Mouse (Mus musculus): Measurements from ENCODE around the gene Arid1a.

The Arid1a gene

GRCm38 (mm10) chr4:133735282-133735681, 21.3 kb downstream of the Arid1a start:
- DNase-seq (ENCODE audit: inconsistent age in 2 of 2, low spot score in 1 of 2) = no peak

- no peak for DNase-seq (ENCODE audit: inconsistent age in 2 of 2, low spot score in 1 of 2)
Observed at GRCm38 (mm10) chr4:133730122-133730521, 26.4 kb downstream of the Arid1a start.

DNA sequence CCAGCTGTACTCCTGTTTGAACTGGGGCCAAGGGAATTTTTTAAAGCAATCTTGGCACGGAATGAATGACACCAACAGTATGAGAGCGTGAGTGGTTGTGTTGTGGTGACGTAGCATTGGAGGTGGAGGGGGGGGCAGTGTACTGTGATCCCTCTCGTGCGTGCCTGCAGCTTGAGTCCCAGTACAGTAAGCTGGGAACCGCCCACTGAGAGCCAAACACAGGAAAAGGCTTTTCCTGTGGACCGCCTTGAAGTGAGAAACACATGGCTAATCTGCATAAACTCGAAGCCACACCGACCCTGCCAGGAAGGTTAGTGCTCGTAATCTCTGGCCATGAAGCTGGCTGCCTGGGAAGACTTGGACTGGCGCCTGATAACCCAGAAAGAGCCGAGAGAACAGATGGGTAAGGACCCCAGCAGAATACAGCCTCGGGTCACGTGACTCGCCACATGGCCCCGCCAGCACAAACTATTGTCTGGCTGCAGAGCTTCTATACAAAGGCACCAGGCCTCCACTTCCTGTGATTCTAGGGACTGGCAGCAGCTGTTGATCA, 27.0 kb downstream of the Arid1a start:
- peak; percentile 84 to 94 for DNase-seq (ENCODE audit: inconsistent age in 2 of 2, low spot score in 1 of 2)

- no peak for DNase-seq (ENCODE audit: inconsistent age in 2 of 2, low spot score in 1 of 2)
Observed at GRCm38 (mm10) chr4:133729007-133729406, 27.6 kb downstream of the Arid1a start.

GRCm38 (mm10) chr4:133728256-133728655, 28.3 kb downstream of the Arid1a start:
- no peak for DNase-seq (ENCODE audit: inconsistent age in 2 of 2, low spot score in 1 of 2)

GRCm38 (mm10) chr4:133725706-133726105, 30.9 kb downstream of the Arid1a start:
- no peak for DNase-seq (ENCODE audit: inconsistent age in 2 of 2, low spot score in 1 of 2)

DNA sequence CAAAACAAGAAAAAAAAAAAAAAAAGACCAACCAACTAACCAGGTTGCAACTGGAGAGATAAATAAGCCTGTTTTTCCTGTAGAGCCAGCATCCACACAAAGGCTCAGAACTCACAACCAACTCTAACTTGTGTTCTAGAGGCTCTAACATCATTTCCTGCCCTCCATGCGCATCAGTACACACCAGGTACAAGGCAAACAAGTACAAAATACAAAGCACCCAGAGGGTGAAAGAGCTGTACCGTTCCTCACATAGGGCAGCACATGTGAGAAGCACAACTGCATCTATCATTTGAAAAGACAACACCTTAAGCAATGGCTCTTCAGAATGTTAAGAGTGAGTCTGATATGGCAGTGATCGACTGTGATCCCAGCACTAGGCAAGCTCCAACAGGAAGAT, 36.8 kb downstream of the Arid1a start:
- no peak for DNase-seq (ENCODE audit: inconsistent age in 2 of 2, low spot score in 1 of 2)

DNA sequence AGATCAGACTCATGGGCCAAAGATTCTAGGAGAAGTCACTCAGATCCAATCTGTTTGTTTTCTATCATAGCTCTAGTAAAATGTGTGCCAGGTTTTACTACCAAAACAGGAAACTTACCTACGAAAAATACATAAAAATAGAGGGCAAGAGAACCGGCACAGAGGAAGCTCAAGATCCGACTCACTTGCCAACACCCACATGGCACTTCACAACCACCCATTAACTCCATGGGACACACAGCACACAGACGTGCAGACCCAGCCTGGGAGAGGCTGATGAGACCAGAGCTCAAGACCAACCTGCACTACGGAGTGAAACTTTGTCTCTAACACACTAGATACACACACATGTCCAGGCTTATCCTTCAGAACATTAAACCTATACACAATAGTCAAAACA, 43.8 kb downstream of the Arid1a start:
- no peak for DNase-seq (ENCODE audit: inconsistent age in 2 of 2, low spot score in 1 of 2)

DNA sequence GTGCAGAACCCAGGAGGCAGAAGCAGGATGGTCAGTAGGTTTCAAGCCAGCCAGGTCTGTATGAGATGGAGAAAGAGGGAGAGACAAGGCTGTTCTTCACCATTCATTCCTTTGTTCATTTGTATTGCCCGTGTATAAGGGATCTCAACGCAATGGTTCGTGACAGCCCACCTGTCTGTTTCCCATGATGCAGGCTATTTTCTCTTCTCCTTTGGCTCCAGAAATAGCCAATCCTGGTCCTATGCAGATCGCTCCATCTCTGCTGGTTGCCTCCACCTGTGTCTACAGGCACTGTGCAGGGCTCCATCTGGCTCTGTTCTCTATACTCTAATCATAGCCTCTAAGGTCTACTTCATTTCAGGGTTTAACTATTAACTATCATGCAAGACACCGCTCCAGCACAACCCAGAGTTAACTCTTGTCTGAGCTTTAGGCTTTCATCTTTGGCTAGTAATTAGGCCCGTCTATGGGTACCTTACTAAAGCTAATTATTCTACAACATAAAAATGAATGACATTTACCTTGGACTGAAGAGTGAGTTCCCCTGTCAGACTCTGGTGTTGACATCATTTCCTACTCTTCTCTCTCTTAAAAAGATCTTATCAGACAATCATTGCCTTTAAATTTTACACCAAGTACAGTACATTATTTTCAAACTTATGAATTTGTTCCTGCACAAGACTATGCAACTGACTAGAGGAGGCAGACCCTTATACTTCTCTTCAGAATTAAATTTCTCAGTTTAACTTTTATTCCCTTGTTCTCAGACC, 45.1 kb downstream of the Arid1a start:
- no peak for DNase-seq (ENCODE audit: inconsistent age in 2 of 2, low spot score in 1 of 2)

GRCm38 (mm10) chr4:133709395-133709794, 47.2 kb downstream of the Arid1a start:
- peak in 1 of 2 experiments; percentile 66 for DNase-seq (ENCODE audit: inconsistent age in 2 of 2, low spot score in 1 of 2)

- no peak for DNase-seq (ENCODE audit: inconsistent age in 2 of 2, low spot score in 1 of 2)
Observed at GRCm38 (mm10) chr4:133707464-133707863, 49.1 kb downstream of the Arid1a start.

GRCm38 (mm10) chr4:133706956-133707355, 49.6 kb downstream of the Arid1a start:
- peak; percentile 62 to 79 for DNase-seq (ENCODE audit: inconsistent age in 2 of 2, low spot score in 1 of 2)

- no peak for DNase-seq (ENCODE audit: inconsistent age in 2 of 2, low spot score in 1 of 2)
Observed at GRCm38 (mm10) chr4:133705062-133705461, 51.5 kb downstream of the Arid1a start.

DNA sequence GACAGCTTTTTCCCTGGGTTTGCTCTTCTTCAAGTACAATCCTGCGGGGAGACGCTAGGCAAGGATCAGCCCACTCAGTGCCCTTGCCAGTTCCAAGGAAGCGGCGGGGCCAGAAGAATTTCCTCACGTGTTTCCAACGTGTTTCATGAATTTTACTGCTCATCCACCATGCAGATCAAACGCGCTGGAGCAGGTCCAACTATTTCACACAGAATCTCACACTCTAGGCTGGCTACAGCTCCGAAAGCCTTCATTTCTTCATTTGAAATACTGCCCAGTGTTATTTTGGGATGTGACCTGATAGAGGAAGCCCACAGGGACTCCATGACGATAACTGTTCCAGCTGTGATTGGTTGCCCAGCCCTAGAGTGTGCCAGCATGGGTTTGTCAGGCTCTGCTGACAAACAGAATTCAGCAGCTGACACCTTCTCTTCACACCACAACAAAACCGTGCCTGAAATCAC, 55.6 kb downstream of the Arid1a start:
- peak; percentile 42 to 83 for DNase-seq (ENCODE audit: inconsistent age in 2 of 2, low spot score in 1 of 2)

DNA sequence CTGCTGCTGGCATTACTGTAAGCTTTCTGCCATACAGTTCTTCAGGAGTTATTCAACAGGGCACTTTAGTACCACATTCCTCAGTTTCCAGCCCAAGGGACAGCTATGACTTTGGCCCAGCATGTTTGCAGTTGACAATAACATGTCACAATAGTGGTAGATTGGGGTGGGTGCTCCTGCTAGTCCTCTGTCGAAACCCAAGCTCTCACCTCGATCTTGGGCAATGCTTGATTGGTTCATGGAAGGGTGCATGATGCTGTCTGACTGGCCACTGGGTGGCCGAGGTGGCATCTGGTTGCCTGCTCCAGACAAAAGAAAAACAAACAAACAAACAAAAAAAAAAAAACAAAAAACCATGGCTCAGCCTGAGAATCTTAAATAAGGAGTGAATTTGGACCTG, 61.2 kb downstream of the Arid1a start:
- DNase-seq (ENCODE audit: inconsistent age in 2 of 2, low spot score in 1 of 2) = no peak

- peak; percentile 28 to 75 for DNase-seq (ENCODE audit: inconsistent age in 2 of 2, low spot score in 1 of 2)
Observed at GRCm38 (mm10) chr4:133690252-133690651, 66.3 kb downstream of the Arid1a start.

- peak; percentile 44 to 81 for DNase-seq (ENCODE audit: inconsistent age in 2 of 2, low spot score in 1 of 2)
Observed at GRCm38 (mm10) chr4:133688417-133689067, 68.0 kb downstream of the Arid1a start.

GRCm38 (mm10) chr4:133687126-133687525, 69.4 kb downstream of the Arid1a start:
- no peak for DNase-seq (ENCODE audit: inconsistent age in 2 of 2, low spot score in 1 of 2)

DNA sequence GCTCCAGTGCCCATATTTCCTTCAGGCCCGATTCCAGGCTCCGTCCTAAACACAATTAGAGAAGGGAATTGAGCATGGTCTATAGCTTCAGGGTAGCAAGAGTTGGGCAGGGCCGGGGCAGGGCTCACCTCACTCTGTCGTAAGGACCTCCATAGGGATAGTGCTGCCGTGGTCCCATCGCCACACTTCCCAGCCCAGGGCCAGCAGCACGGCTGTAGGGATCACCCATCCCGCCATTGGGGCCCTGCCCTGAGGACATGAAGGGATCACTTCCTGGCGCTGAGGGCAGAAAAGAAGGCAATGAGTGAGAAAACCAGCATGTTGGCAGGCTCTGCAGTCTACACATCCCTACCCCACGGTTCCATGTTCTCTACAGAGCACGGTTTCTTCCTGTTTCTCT, 70.1 kb downstream of the Arid1a start:
- DNase-seq (ENCODE audit: inconsistent age in 2 of 2, low spot score in 1 of 2) = no peak

- peak; percentile 52 to 73 for DNase-seq (ENCODE audit: inconsistent age in 2 of 2, low spot score in 1 of 2)
Observed at GRCm38 (mm10) chr4:133680206-133680786, 76.3 kb downstream of the Arid1a start.

GRCm38 (mm10) chr4:133679629-133680028, 76.9 kb downstream of the Arid1a start:
- no peak for DNase-seq (ENCODE audit: inconsistent age in 2 of 2, low spot score in 1 of 2)

DNA sequence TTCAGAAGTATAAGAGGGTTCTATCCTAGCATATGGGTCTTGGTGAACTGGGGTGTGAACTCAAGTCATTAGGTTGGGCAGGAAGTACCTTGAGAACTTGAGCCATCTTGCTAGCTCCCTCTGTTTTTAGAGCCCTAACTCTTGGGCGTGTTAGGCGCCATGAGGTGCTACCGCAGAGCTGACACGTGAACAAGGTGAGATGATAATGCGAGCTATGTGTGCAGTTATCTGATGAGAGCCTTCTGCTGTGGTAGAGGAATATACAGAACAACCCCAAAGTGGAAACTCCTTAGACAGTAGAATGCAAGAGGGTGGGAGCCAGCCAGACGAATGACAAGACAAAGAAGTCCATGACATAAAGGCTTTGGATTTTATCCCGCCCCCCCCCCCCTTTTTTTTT, 79.3 kb downstream of the Arid1a start:
- DNase-seq (ENCODE audit: inconsistent age in 2 of 2, low spot score in 1 of 2) = no peak
